Mouse (Mus musculus) testis, adult 2 months (tissue): ENCODE data around the gene Muc3.

Experiments
- CTCF ChIP-seq: fragments of 200-500 bp; IDR thresholded peaks from 2 replicates; pipeline ENCODE4 v1.5.1; 2012; ENCODE audit warnings: low read depth, mild to moderate bottlenecking, inconsistent platforms, low read length, moderate library complexity; ENCODE audit not compliant: control insufficient read depth, insufficient read depth, insufficient replicate concordance
- POLR2A ChIP-seq: fragments of 200-500 bp; IDR thresholded peaks from 2 replicates; pipeline ENCODE4 v1.6.1; 2012; ENCODE audit warnings: low read depth, mild to moderate bottlenecking, inconsistent platforms, low read length, moderate library complexity; ENCODE audit not compliant: control insufficient read depth

GRCm38 (mm10) chr5:137172591-137172990, 23.5 kb upstream of the Muc3 start:
- TF ChIP-seq CTCF (no peak), POLR2A (no peak)
